Mouse (Mus musculus) right cerebral cortex, postnatal 10 days (tissue): ENCODE results near the gene Pla1a.
A peak's percentile ranks its signal among the peaks of the same experiment; 100 is the strongest.

Experiments used
- DNase-seq, 2 experiments: peaks; one replicate each; pipeline ENCODE4 v3.0.0; 2021; ENCODE audit warnings: low spot score in 2 of 2

Pla1a gene

DNA sequence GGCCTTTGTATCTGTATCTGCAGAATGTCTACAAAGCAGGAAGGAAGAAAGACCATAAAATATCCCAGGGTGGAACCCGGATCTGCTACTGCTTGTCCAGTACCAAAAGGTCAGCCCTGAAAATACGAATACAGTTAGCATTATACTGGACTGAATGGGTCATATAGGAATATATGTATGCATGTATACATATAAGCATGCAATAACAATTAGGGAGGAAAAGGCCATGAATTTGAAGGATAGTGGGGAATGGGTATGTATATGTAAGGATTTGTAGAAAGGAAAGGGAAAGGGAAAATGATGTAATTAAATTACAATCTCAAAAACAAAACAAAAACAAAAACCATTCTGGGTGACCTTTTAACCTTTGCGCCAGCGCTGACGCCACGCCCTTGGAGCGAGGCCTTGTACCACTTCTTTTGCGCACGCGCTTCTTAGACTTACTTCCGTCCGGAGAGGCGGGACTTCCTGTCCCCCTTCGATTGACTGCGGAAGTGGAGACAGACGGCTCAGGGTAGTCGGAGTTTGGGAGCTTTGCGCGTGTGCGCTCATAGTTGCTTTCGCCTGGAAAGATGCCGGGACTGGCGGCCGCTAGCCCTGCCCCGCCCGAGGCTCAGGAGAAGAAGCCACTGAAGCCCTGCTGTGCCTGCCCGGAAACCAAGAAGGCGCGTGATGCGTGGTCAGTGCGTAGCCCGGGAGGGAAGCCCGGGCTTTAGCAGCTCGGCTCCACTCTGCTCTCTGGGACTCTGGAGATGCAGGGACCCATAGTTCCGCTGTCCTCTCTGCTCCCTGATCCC lies 86.2 kb downstream of the Pla1a start, which contains the start of the genes Cox17 and Gm21987:
Gene Cox17, plus strand, starts transcription at position 463 of the 797 bp plus-strand sequence.
Gene Gm21987, plus strand, starts transcription at position 512 of the 797 bp plus-strand sequence.
- DNase-seq, result peak; percentile 95 to 97
